Mouse (Mus musculus) ES-Bruce4 (cell line): ENCODE measurements at regions not wholly inside any gene's neighbourhood (a gene's known extent, or its start where the extent isn't known, plus 50 kb on each side); places are given as distances from the start of the nearest gene placed in this dataset.

Experiments
- H3K27ac ChIP-seq: 2 replicates; pipeline ENCODE4 v1.5.1; 2012; ENCODE audit warnings: low read length, inconsistent platforms; ENCODE audit not compliant: insufficient read depth
- H3K27me3 ChIP-seq: 2 replicates; pipeline ENCODE4 v1.6.1; 2012; ENCODE audit warnings: mild to moderate bottlenecking, low read length, inconsistent platforms; ENCODE audit not compliant: control insufficient read depth, poor library complexity, insufficient read depth, severe bottlenecking
- H3K36me3 ChIP-seq: 2 replicates; pipeline ENCODE4 v1.6.1; 2012; ENCODE audit warnings: inconsistent platforms, mild to moderate bottlenecking, low read length, moderate library complexity; ENCODE audit not compliant: control insufficient read depth, poor library complexity, insufficient read depth, severe bottlenecking
- H3K4me1 ChIP-seq: one replicate; pipeline ENCODE4 v1.8.1; 2011; ENCODE audit warnings: low read length; ENCODE audit not compliant: control insufficient read depth, insufficient read depth
- H3K4me3 ChIP-seq: 2 replicates; pipeline ENCODE4 v1.5.1; 2011; ENCODE audit warnings: low read depth, mild to moderate bottlenecking, low read length
- H3K9ac ChIP-seq: 2 replicates; pipeline ENCODE4 v1.6.1; 2012; ENCODE audit warnings: low read depth, mild to moderate bottlenecking, inconsistent platforms; ENCODE audit not compliant: poor library complexity, severe bottlenecking
- H3K9me3 ChIP-seq: replicated peaks from 2 replicates; pipeline ENCODE4 v1.6.1; 2012; ENCODE audit warnings: mild to moderate bottlenecking, low read length, inconsistent platforms; ENCODE audit not compliant: control insufficient read depth, poor library complexity, insufficient read depth, severe bottlenecking
- CTCF ChIP-seq: IDR thresholded peaks from one replicate; pipeline ENCODE4 v1.8.1; 2011; ENCODE audit warnings: low read depth, low read length
- EP300 ChIP-seq: IDR thresholded peaks from 2 replicates; pipeline ENCODE4 v1.6.1; 2011; ENCODE audit warnings: low read depth, low read length; ENCODE audit not compliant: insufficient read depth
- POLR2A ChIP-seq: IDR thresholded peaks from one replicate; pipeline ENCODE4 v1.8.1; 2011; ENCODE audit warnings: low read length; ENCODE audit not compliant: insufficient read depth

DNA sequence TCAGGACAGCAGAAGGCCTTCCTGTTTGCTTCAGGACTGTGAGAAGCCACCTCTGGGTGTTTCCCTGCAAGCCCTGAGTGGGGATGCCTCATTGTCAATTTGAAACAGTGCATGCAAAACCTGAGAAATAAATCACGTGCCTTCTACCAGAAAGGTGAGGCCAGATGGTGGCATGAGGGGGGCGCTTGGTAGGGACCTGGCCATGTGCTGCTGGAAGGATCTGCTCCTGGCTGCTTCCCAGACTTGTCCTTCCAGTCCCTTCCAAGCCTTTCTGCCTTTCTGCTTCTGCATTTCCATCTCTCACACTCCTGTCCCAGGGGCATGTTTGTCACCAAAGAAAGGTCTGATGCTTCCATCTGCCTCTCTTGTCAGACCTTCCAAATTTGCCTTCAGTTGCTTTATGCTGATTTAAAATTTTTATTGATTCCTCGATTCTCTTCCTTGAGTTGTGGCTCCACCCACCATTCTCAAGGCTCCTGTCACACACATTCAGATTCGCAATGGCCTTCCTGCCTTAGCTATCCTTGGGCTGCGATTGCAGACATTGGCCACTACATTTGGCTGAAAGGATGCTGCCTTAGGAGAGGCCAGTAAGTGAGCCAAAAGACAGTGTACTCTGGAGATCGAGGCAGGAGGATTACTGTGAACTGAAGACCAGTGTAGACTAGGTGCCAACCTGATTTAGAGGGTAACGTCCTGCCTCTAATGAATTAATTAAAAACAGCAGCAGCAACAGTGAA, 289.9 kb downstream of the Tcerg1l start:
- TF ChIP-seq CTCF (no peak), EP300 (no peak), POLR2A (no peak)
- no peaks in the 10 kb centered on the region for H3K4me1 ChIP-seq

DNA sequence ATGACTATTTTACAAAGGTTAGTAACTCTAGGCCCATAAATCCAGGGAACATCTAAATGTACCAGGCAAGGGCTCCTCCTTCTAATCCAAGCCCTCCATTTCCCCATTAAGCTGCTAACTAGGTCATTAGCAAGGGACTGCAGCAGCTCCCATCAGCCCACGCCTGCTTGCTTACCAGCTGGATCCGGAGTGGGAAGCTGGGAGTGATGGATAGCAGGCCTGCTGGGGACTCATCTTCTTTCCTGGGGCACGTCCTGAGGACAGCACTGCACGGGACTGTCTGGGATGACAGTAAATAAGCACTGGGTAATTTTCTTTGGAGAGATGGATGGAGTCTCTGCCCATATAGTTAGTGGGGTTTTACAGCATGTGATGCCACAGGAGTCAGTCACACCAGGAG, 276.0 kb downstream of the Tcerg1l start:
- no peaks in the 10 kb centered on the region for H3K4me1 ChIP-seq
- H3K36me3 ChIP-seq, result no peaks in the 10 kb centered on the region
- TF ChIP-seq CTCF, result no peak
- no peak for TF ChIP-seq EP300
- no peak for TF ChIP-seq POLR2A
- H3K27ac ChIP-seq, result no peak overlapping the region
- H3K9ac ChIP-seq, result no peak overlapping the region
- no peak overlapping the region for H3K4me3 ChIP-seq
- no peaks in the 10 kb centered on the region; the same call in 1 of the 2 replicates for H3K27me3 ChIP-seq
- H3K9me3 ChIP-seq, result no peaks in the 10 kb centered on the region

More for the DNA sequence above, 289.9 kb downstream of the Tcerg1l start:
- Histone ChIP-seq H3K27me3 (no peaks in the 10 kb centered on the region), H3K36me3 (no peaks in the 10 kb centered on the region), H3K27ac (no peak overlapping the region), H3K4me3 (no peak overlapping the region), H3K9ac (no peak overlapping the region), H3K9me3 (no peaks in the 10 kb centered on the region)

DNA sequence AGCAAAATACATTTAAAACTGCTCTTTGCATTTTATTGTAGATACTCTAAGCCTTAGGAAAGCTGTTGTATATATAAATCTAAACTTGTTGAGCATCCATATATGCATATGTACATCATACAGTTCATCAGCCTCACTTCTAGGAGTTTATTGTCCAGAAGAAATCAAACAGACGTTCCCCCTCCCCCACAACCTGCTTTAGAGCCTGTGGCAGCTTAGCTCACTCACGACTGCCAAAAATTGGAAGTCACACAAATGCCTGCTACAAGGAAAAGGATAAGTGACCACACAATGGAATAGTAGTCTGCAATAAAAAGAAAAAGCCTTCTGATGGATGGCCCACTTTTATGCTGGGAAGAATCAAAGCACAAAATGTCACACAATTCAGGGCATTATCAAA, 267.8 kb downstream of the Tcerg1l start:
- no peak overlapping the region for H3K27ac ChIP-seq
- H3K4me1 ChIP-seq, result no peaks in the 10 kb centered on the region
- no peaks in the 10 kb centered on the region for H3K36me3 ChIP-seq
- no peaks in the 10 kb centered on the region for H3K27me3 ChIP-seq
- H3K9ac ChIP-seq, result no peak overlapping the region
- no peak for TF ChIP-seq CTCF
- TF ChIP-seq POLR2A, result no peak
- TF ChIP-seq EP300, result no peak
- H3K4me3 ChIP-seq, result no peak overlapping the region
- no peaks in the 10 kb centered on the region for H3K9me3 ChIP-seq

DNA sequence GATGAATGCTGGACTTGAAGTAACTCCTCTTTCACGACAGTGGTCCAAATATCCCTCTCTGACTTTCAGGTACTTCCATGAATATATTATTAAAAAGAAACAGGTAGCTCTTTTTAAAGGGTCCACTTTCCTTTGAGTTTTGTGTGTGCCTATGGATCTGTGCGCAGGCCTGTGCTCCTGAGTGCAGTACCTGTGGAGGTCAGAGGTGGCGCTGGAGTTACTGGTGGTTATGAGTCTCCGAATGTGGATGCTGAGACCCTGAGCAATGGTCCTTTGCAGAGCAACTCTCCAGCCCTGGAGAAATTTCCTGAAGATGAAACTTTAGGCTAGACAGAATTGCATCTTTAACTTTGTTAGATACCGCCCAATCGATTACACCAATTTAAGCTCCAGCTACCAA, 264.1 kb downstream of the Tcerg1l start:
- Histone ChIP-seq H3K36me3 (no peaks in the 10 kb centered on the region), H3K9ac (no peak overlapping the region), H3K27me3 (no peaks in the 10 kb centered on the region), H3K9me3 (no peaks in the 10 kb centered on the region), H3K4me1 (no peaks in the 10 kb centered on the region), H3K27ac (no peak overlapping the region), H3K4me3 (no peak overlapping the region)
- peak; percentile 31 for TF ChIP-seq CTCF
- no peak for TF ChIP-seq POLR2A
- TF ChIP-seq EP300, result no peak

DNA sequence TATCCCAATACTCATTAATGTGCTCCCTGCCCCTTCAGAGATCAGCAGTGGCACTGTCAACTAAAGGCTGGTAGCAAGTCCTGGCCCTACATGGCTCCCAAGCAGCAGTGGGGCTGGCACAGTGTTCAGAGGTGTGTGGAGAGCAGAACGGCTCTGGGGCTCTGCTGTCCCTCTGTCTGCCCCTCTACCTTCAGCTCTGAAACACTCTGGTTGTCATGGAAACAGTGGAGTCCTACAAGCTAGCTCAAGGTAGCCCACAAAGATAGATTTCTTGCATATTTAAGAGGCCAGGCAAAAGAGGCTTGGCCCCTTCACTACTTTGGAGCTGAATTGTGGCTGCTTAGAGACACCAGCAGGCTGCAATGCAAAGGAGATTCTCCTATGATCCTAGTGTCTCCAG, 259.6 kb downstream of the Tcerg1l start:
- H3K27ac ChIP-seq, result no peak overlapping the region
- H3K4me1 ChIP-seq, result no peaks in the 10 kb centered on the region
- no peak overlapping the region for H3K9ac ChIP-seq
- TF ChIP-seq CTCF, result no peak
- TF ChIP-seq POLR2A, result no peak
- TF ChIP-seq EP300, result no peak
- H3K27me3 ChIP-seq, result no peaks in the 10 kb centered on the region
- H3K36me3 ChIP-seq, result no peaks in the 10 kb centered on the region
- H3K4me3 ChIP-seq, result no peak overlapping the region
- H3K9me3 ChIP-seq, result no peaks in the 10 kb centered on the region

DNA sequence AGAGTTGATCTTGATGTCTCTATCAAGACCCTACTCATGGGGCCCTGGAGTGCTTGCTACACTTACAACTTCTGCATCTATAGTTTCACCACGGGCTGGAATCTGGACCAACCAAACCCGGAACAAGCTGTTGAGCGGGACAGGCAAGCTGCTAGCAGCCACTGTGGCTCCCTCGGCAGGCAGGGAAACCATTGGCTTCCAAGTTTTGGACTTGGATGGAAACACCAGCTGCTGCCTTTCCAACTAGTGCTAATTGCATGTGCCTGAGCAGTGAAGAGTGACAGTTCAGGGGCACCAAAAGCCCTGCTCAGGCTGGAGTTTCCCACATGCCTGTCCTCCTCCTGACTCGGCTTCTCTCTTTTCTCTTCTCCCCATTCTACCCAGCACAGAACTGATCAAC, 257.8 kb downstream of the Tcerg1l start:
- H3K27me3 ChIP-seq, result no peaks in the 10 kb centered on the region
- H3K4me3 ChIP-seq, result no peak overlapping the region
- H3K4me1 ChIP-seq, result no peaks in the 10 kb centered on the region
- no peak overlapping the region for H3K9ac ChIP-seq
- no peak overlapping the region for H3K27ac ChIP-seq
- no peaks in the 10 kb centered on the region for H3K9me3 ChIP-seq
- TF ChIP-seq CTCF (no peak), POLR2A (no peak), EP300 (no peak)
- no peaks in the 10 kb centered on the region for H3K36me3 ChIP-seq
